Mouse (Mus musculus): ENCODE results near the gene Swi5. TPM values are rescaled to one million over a fixed set of nuclear protein-coding genes. Genes with fewer than 3 reads are reported as not detected.

The Swi5 gene
- total and polyA plus RNA-seq, 2 experiments from 2014 or later = 375 to 463 TPM

- Histone ChIP-seq H3K4me2 (ENCODE audit: low read depth, low read length, poor library complexity, severe bottlenecking) (no peak overlapping the region), H3K4me1 (ENCODE audit: insufficient read depth, low read length) (peaks cover 6% of the 10 kb centered on the region; the same call in 1 of the 2 replicates), H3K27ac (ENCODE audit: low read depth, low read length) (no peak overlapping the region), H3K27me3 (ENCODE audit: insufficient read depth, low read length) (no peaks in the 10 kb centered on the region), H3K9me3 (ENCODE audit: low read length) (no peaks in the 10 kb centered on the region), H3K4me3 (ENCODE audit: low read depth, low read length) (no peak overlapping the region), H3K9ac (replicated peaks; ENCODE audit: low read length, poor library complexity, severe bottlenecking) (no peak overlapping the region), H3K36me3 (ENCODE audit: insufficient read depth, low read length) (peaks cover 32% of the 10 kb centered on the region)
- ATAC-seq (ENCODE audit: low FRiP score) (no peak), DNase-seq (ENCODE audit: low spot score) (no peak)
- no peak for TF ChIP-seq CTCF (IDR thresholded peaks at IDR 0.05)
- 92% methylated on average over 9 of the region's 9 CpGs for WGBS
These were observed 49.0 kb downstream of the Swi5 start for GRCm38 (mm10) chr2:32238708-32239435.

GRCm38 (mm10) chr2:32237571-32237970, 50.3 kb downstream of the Swi5 start:
- Histone ChIP-seq H3K27me3 (ENCODE audit: insufficient read depth, low read length) (no peaks in the 10 kb centered on the region), H3K4me1 (ENCODE audit: insufficient read depth, low read length) (peaks cover 6% of the 10 kb centered on the region; the same call in 1 of the 2 replicates), H3K9ac (replicated peaks; ENCODE audit: low read length, poor library complexity, severe bottlenecking) (peak overlapping the region; percentile 80), H3K36me3 (ENCODE audit: insufficient read depth, low read length) (peaks cover 30% of the 10 kb centered on the region), H3K4me2 (ENCODE audit: low read depth, low read length, poor library complexity, severe bottlenecking) (peak overlapping the region; percentile 79), H3K4me3 (ENCODE audit: low read depth, low read length) (peak overlapping the region; percentile 56), H3K27ac (ENCODE audit: low read depth, low read length) (no peak overlapping the region), H3K9me3 (ENCODE audit: low read length) (no peaks in the 10 kb centered on the region)
- WGBS = 42% methylated on average over 4 of the region's 4 CpGs
- TF ChIP-seq CTCF (IDR thresholded peaks at IDR 0.05) = no peak
- DNase-seq (ENCODE audit: low spot score) (no peak), ATAC-seq (ENCODE audit: low FRiP score) (no peak)

- DNase-seq (ENCODE audit: low spot score) = peak; percentile 74
- Histone ChIP-seq H3K9me3 (ENCODE audit: low read length) (no peaks in the 10 kb centered on the region), H3K4me2 (ENCODE audit: low read depth, low read length, poor library complexity, severe bottlenecking) (peak overlapping the region; percentile 79), H3K9ac (replicated peaks; ENCODE audit: low read length, poor library complexity, severe bottlenecking) (peak overlapping the region; percentile 80), H3K27ac (ENCODE audit: low read depth, low read length) (peak overlapping the region; percentile 75), H3K4me3 (ENCODE audit: low read depth, low read length) (peak overlapping the region; percentile 56), H3K4me1 (ENCODE audit: insufficient read depth, low read length) (peaks cover 6% of the 10 kb centered on the region; the same call in 1 of the 2 replicates), H3K36me3 (ENCODE audit: insufficient read depth, low read length) (peaks cover 30% of the 10 kb centered on the region), H3K27me3 (ENCODE audit: insufficient read depth, low read length) (no peaks in the 10 kb centered on the region)
- TF ChIP-seq CTCF (IDR thresholded peaks at IDR 0.05) = peak; percentile 67
- WGBS = under 1% methylated on average over 20 of the region's 20 CpGs
- ATAC-seq (ENCODE audit: low FRiP score) = peak; percentile 57; the same call in 1 of the 2 replicates
These were observed 51.0 kb downstream of the Swi5 start for GRCm38 (mm10) chr2:32236760-32237487.

GRCm38 (mm10) chr2:32235886-32236759, 51.8 kb downstream of the Swi5 start, which contains the start of gene Pomt1:
TSS of gene Pomt1 (plus strand) at chr2:32236590.
- no peak for TF ChIP-seq CTCF (IDR thresholded peaks at IDR 0.05)
- Histone ChIP-seq H3K4me1 (ENCODE audit: insufficient read depth, low read length) (peaks cover 6% of the 10 kb centered on the region; the same call in 1 of the 2 replicates), H3K27me3 (ENCODE audit: insufficient read depth, low read length) (no peaks in the 10 kb centered on the region), H3K4me3 (ENCODE audit: low read depth, low read length) (peak within 1 kb of the TSS; percentile 56), H3K9me3 (ENCODE audit: low read length) (no peaks in the 10 kb centered on the region), H3K27ac (ENCODE audit: low read depth, low read length) (peak within 1 kb of the TSS; percentile 75), H3K36me3 (ENCODE audit: insufficient read depth, low read length) (peaks cover 33% of the 10 kb centered on the region), H3K9ac (replicated peaks; ENCODE audit: low read length, poor library complexity, severe bottlenecking) (peak within 1 kb of the TSS; percentile 80), H3K4me2 (ENCODE audit: low read depth, low read length, poor library complexity, severe bottlenecking) (peak within 1 kb of the TSS; percentile 79)
- under 1% methylated on average over 53 of the region's 54 CpGs for WGBS
- DNase-seq (ENCODE audit: low spot score) (peak; percentile 97), ATAC-seq (ENCODE audit: low FRiP score) (peak; percentile 89)

- no peaks in the 10 kb centered on the region for H3K27me3 ChIP-seq (ENCODE audit: insufficient read depth, low read length)
- WGBS = 32% methylated on average over 7 of the region's 7 CpGs
- peak overlapping the region; percentile 80; the same call in 1 of the 2 replicates for H3K9ac ChIP-seq (replicated peaks; ENCODE audit: low read length, poor library complexity, severe bottlenecking)
- H3K4me2 ChIP-seq (ENCODE audit: low read depth, low read length, poor library complexity, severe bottlenecking) = peak overlapping the region; percentile 79
- H3K9me3 ChIP-seq (ENCODE audit: low read length) = no peaks in the 10 kb centered on the region
- no peak for TF ChIP-seq CTCF (IDR thresholded peaks at IDR 0.05)
- peak overlapping the region; percentile 56 for H3K4me3 ChIP-seq (ENCODE audit: low read depth, low read length)
- DNase-seq (ENCODE audit: low spot score) (no peak), ATAC-seq (ENCODE audit: low FRiP score) (no peak)
- peaks cover 6% of the 10 kb centered on the region; the same call in 1 of the 2 replicates for H3K4me1 ChIP-seq (ENCODE audit: insufficient read depth, low read length)
- peaks cover 40% of the 10 kb centered on the region for H3K36me3 ChIP-seq (ENCODE audit: insufficient read depth, low read length)
- H3K27ac ChIP-seq (ENCODE audit: low read depth, low read length) = peak overlapping the region; percentile 75; the same call in 1 of the 2 replicates
These were observed 52.4 kb downstream of the Swi5 start for GRCm38 (mm10) chr2:32235433-32235832.

Small RNAs within 50 kb of the gene (microRNA-seq; reads per million reads assigned to microRNA genes)
- gene Gm23363 (ENCODE audit: borderline number of aligned reads) (not detected), gene Mir199b (ENCODE audit: borderline number of aligned reads) (39.2 reads per million, percentile 35 among the genes with 10 or more reads in this experiment)

Other genes with a start within 250 kb of the Swi5 start
- 0.77 and 0.85 TPM in 2 replicates for gene Fam78a, start 203.2 kb downstream of the Swi5 start, total RNA-seq (2014; rRNA removed)
- 0.35 and 0.93 TPM in 2 replicates for gene Fam78a, start 203.2 kb downstream of the Swi5 start, polyA plus RNA-seq (2015; fragmentation: Nextera tagmentation; extraction: Ambion mirVana)
- gene Plpp7, start 192.5 kb downstream of the Swi5 start, total RNA-seq (2014; rRNA removed) = 31.2 and 47.0 TPM in 2 replicates
- gene Plpp7, start 192.5 kb downstream of the Swi5 start, polyA plus RNA-seq (2015; fragmentation: Nextera tagmentation; extraction: Ambion mirVana) = 24.9 and 29.0 TPM in 2 replicates
- gene Prrc2b, start 137.0 kb downstream of the Swi5 start, total RNA-seq (2014; rRNA removed) = 164 and 215 TPM in 2 replicates
- 51.5 and 65.9 TPM in 2 replicates for gene Prrc2b, start 137.0 kb downstream of the Swi5 start, polyA plus RNA-seq (2015; fragmentation: Nextera tagmentation; extraction: Ambion mirVana)
- 48.6 and 48.9 TPM in 2 replicates for gene Pomt1, start 51.5 kb downstream of the Swi5 start, total RNA-seq (2014; rRNA removed)
- 21.5 and 23.5 TPM in 2 replicates for gene Pomt1, start 51.5 kb downstream of the Swi5 start, polyA plus RNA-seq (2015; fragmentation: Nextera tagmentation; extraction: Ambion mirVana)
- 138 and 142 TPM in 2 replicates for gene Uck1, start 27.9 kb downstream of the Swi5 start, total RNA-seq (2014; rRNA removed)
- 110 and 121 TPM in 2 replicates for gene Uck1, start 27.9 kb downstream of the Swi5 start, polyA plus RNA-seq (2015; fragmentation: Nextera tagmentation; extraction: Ambion mirVana)
- gene Golga2, start 691 bp downstream of the Swi5 start, total RNA-seq (2014; rRNA removed) = 57.4 and 68.8 TPM in 2 replicates
- gene Golga2, start 691 bp downstream of the Swi5 start, polyA plus RNA-seq (2015; fragmentation: Nextera tagmentation; extraction: Ambion mirVana) = 27.7 and 30.1 TPM in 2 replicates
- gene Ciz1, start 64.3 kb upstream of the Swi5 start, total RNA-seq (2014; rRNA removed) = 63.7 and 81.8 TPM in 2 replicates
- gene Ciz1, start 64.3 kb upstream of the Swi5 start, polyA plus RNA-seq (2015; fragmentation: Nextera tagmentation; extraction: Ambion mirVana) = 47.3 and 48.8 TPM in 2 replicates
- gene Dnm1, start 65.3 kb upstream of the Swi5 start, total RNA-seq (2014; rRNA removed) = 170 and 186 TPM in 2 replicates
- gene Dnm1, start 65.3 kb upstream of the Swi5 start, polyA plus RNA-seq (2015; fragmentation: Nextera tagmentation; extraction: Ambion mirVana) = 105 and 107 TPM in 2 replicates
- 336 and 450 TPM in 2 replicates for gene 1110008P14Rik, start 93.9 kb upstream of the Swi5 start, total RNA-seq (2014; rRNA removed)
- gene 1110008P14Rik, start 93.9 kb upstream of the Swi5 start, polyA plus RNA-seq (2015; fragmentation: Nextera tagmentation; extraction: Ambion mirVana) = 198 and 224 TPM in 2 replicates
- gene Lcn2, start 100.2 kb upstream of the Swi5 start, total RNA-seq (2014; rRNA removed) = 0.57 TPM in 1 of 2 replicates, not detected in the other
- 0.35 and 0.44 TPM in 2 replicates for gene Lcn2, start 100.2 kb upstream of the Swi5 start, polyA plus RNA-seq (2015; fragmentation: Nextera tagmentation; extraction: Ambion mirVana)
- 33.3 and 41.1 TPM in 2 replicates for gene Ptges2, start 107.8 kb upstream of the Swi5 start, total RNA-seq (2014; rRNA removed)
- 56.2 and 62.3 TPM in 2 replicates for gene Ptges2, start 107.8 kb upstream of the Swi5 start, polyA plus RNA-seq (2015; fragmentation: Nextera tagmentation; extraction: Ambion mirVana)
- gene Naif1, start 162.4 kb upstream of the Swi5 start, total RNA-seq (2014; rRNA removed) = 2.4 and 3.2 TPM in 2 replicates
- 3.0 and 3.2 TPM in 2 replicates for gene Naif1, start 162.4 kb upstream of the Swi5 start, polyA plus RNA-seq (2015; fragmentation: Nextera tagmentation; extraction: Ambion mirVana)
- 60.6 and 69.2 TPM in 2 replicates for gene Slc25a25, start 163.4 kb upstream of the Swi5 start, total RNA-seq (2014; rRNA removed)
- gene Slc25a25, start 163.4 kb upstream of the Swi5 start, polyA plus RNA-seq (2015; fragmentation: Nextera tagmentation; extraction: Ambion mirVana) = 52.0 and 53.4 TPM in 2 replicates
- gene Fam102a, start 247.3 kb upstream of the Swi5 start, total RNA-seq (2014; rRNA removed) = 21.5 and 24.4 TPM in 2 replicates
- gene Fam102a, start 247.3 kb upstream of the Swi5 start, polyA plus RNA-seq (2015; fragmentation: Nextera tagmentation; extraction: Ambion mirVana) = 6.8 and 7.2 TPM in 2 replicates

Data from midbrain, postnatal 0 days (tissue).